Mouse (Mus musculus) skeletal muscle tissue, adult 2 months (tissue): ENCODE measurements around the gene Itpk1.

Source experiments
- DNase-seq: peaks from one replicate; pipeline ENCODE4 v3.0.0-alpha.2; 2012; ENCODE audit warnings: low read depth, low spot score

Gene Itpk1

GRCm38 (mm10) chr12:102691180-102691579, 13.6 kb downstream of the Itpk1 start:
- peak; percentile 62 for DNase-seq

GRCm38 (mm10) chr12:102689773-102690563, 14.8 kb downstream of the Itpk1 start:
- no peak for DNase-seq

GRCm38 (mm10) chr12:102686321-102686720, 18.4 kb downstream of the Itpk1 start:
- DNase-seq, result no peak

GRCm38 (mm10) chr12:102685523-102685931, 19.2 kb downstream of the Itpk1 start:
- DNase-seq, result no peak

- no peak for DNase-seq
Observed at GRCm38 (mm10) chr12:102684720-102685386, 19.9 kb downstream of the Itpk1 start.

GRCm38 (mm10) chr12:102683979-102684378, 20.8 kb downstream of the Itpk1 start:
- no peak for DNase-seq

- no peak for DNase-seq
Observed at GRCm38 (mm10) chr12:102683438-102683837, 21.3 kb downstream of the Itpk1 start.

GRCm38 (mm10) chr12:102682722-102683299, 21.9 kb downstream of the Itpk1 start:
- peak; percentile 71 for DNase-seq

GRCm38 (mm10) chr12:102682085-102682484, 22.6 kb downstream of the Itpk1 start:
- DNase-seq, result no peak

- no peak for DNase-seq
Observed at GRCm38 (mm10) chr12:102681590-102681989, 23.1 kb downstream of the Itpk1 start.

GRCm38 (mm10) chr12:102678820-102679219, 25.9 kb downstream of the Itpk1 start:
- DNase-seq, result no peak

- DNase-seq, result peak; percentile 76
Observed at GRCm38 (mm10) chr12:102677089-102677488, 27.6 kb downstream of the Itpk1 start.

- no peak for DNase-seq
Observed at GRCm38 (mm10) chr12:102674556-102674955, 30.2 kb downstream of the Itpk1 start.

- no peak for DNase-seq
Observed at GRCm38 (mm10) chr12:102674123-102674522, 30.6 kb downstream of the Itpk1 start.

GRCm38 (mm10) chr12:102672857-102673839, 31.6 kb downstream of the Itpk1 start:
- no peak for DNase-seq

- no peak for DNase-seq
Observed at GRCm38 (mm10) chr12:102672176-102672575, 32.6 kb downstream of the Itpk1 start.

GRCm38 (mm10) chr12:102670848-102671247, 33.9 kb downstream of the Itpk1 start:
- no peak for DNase-seq

- DNase-seq, result no peak
Observed at GRCm38 (mm10) chr12:102665465-102666202, 39.1 kb downstream of the Itpk1 start.

- DNase-seq, result no peak
Observed at GRCm38 (mm10) chr12:102664052-102664448, 40.7 kb downstream of the Itpk1 start.

- no peak for DNase-seq
Observed at GRCm38 (mm10) chr12:102663349-102664051, 41.2 kb downstream of the Itpk1 start.
